In the genomic region with DNA sequence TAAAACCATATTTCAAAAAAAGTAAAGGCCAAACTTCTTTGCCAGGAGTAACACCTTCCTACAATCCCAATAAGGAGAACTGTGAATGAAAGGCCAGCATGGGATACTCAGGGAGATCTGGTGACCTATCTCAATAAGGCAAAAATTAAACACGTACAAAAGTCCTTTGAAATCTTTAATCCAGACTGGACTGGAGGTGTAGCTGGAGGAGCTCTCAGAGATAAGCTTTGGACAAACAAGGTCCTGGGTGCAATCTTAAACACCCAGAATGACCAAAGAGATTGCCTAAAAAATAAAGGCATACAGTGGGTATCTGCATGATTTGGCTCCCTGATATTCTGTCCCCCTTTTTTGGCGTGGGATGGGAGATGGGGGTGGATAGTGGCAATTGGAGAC, we compare ENCODE assay signal across 8 mouse cellular contexts. TPM values are rescaled to one million over a fixed set of nuclear protein-coding genes. Genes with fewer than 3 reads are reported as not detected.
A peak's percentile ranks its signal among the peaks of the same experiment; 100 is the strongest.
DNase-seq lines count a peak whose midpoint lies in the region; ATAC-seq and TF ChIP-seq lines count a peak whose summit lies in the region.

No protein-coding gene starts in this region.

- 0 out of 2 replicates have a peak, but pooled peaks cover 7% of the 10 kb centered on the region for H3K36me3 ChIP-seq in heart, embryonic 12.5 days
- peaks cover 20% of the 10 kb centered on the region for H3K36me3 ChIP-seq in G1E (replicated peaks)
- H3K36me3 ChIP-seq in forebrain, postnatal 0 days (ENCODE audit: insufficient read depth) = no peaks in the 10 kb centered on the region
- peaks cover 31% of the 10 kb centered on the region for H3K36me3 ChIP-seq in liver, postnatal 0 days (replicated peaks; ENCODE audit: insufficient read depth, low read length)

- intact Hi-C loops in heart, postnatal 25 days (cut with DNase I) = no loop called here

- peaks cover 54% of the 10 kb centered on the region for H3K4me1 ChIP-seq in heart, embryonic 12.5 days (replicated peaks)
- H3K4me1 ChIP-seq in G1E (ENCODE audit: insufficient read depth, low read depth, low read length) = peaks cover 16% of the 10 kb centered on the region
- peaks cover 11% of the 10 kb centered on the region; the same call in 1 of the 2 replicates for H3K4me1 ChIP-seq in forebrain, postnatal 0 days (ENCODE audit: insufficient read depth)
- H3K4me1 ChIP-seq in liver, postnatal 0 days (ENCODE audit: insufficient read depth) = peaks cover 39% of the 10 kb centered on the region

- TF ChIP-seq EP300 in liver, postnatal 0 days (IDR thresholded peaks at IDR 0.05; ENCODE audit: low read depth) = peak; percentile 40; the same call in 1 of the 2 replicates

- no peak for ATAC-seq in heart, embryonic 12.5 days (ENCODE audit: insufficient number of reproducible peaks, low FRiP score)
- no peak for ATAC-seq in G1E (ENCODE audit: extremely low read depth, insufficient number of reproducible peaks, low FRiP score, poor library complexity, severe bottlenecking)
- no peak for ATAC-seq in forebrain, postnatal 0 days
- no peak for ATAC-seq in liver, postnatal 0 days

- peak overlapping the region; percentile 97 for H3K4me3 ChIP-seq in heart, embryonic 12.5 days
- peak overlapping the region; percentile 76; the same call in 1 of the 2 replicates for H3K4me3 ChIP-seq in G1E (ENCODE audit: low read depth, low read length)
- peak overlapping the region; percentile 98 for H3K4me3 ChIP-seq in forebrain, postnatal 0 days (ENCODE audit: low read depth, low read length)
- peak overlapping the region; percentile 81 for H3K4me3 ChIP-seq in liver, postnatal 0 days (ENCODE audit: low read depth, low read length)

- H3K27ac ChIP-seq in heart, embryonic 12.5 days (ENCODE audit: poor library complexity, severe bottlenecking) = peak overlapping the region; percentile 100; the same call in 1 of the 2 replicates
- no peak overlapping the region for H3K27ac ChIP-seq in forebrain, postnatal 0 days (ENCODE audit: low read depth, low read length)
- peak overlapping the region; percentile 100 for H3K27ac ChIP-seq in liver, postnatal 0 days (ENCODE audit: low read depth)

- DNase-seq in heart, postnatal 25 days (ENCODE audit: low spot score) = no peak
- DNase-seq in G1E (ENCODE audit: low spot score) (no peak), MN1 (ENCODE audit: low spot score) (no peak)
- DNase-seq in forebrain, postnatal 0 days = no peak
- no peak for DNase-seq in liver, postnatal 0 days
- no peak for DNase-seq in left cerebral cortex, adult 8-10 months (ENCODE audit: low spot score in 2 of 2)
- no peak for DNase-seq in right cerebral cortex, postnatal 25 days

- no peaks in the 10 kb centered on the region for H3K9me3 ChIP-seq in heart, embryonic 12.5 days (replicated peaks)
- no peaks in the 10 kb centered on the region for H3K9me3 ChIP-seq in G1E (replicated peaks)
- no peaks in the 10 kb centered on the region for H3K9me3 ChIP-seq in forebrain, postnatal 0 days (ENCODE audit: low read length)
- no peaks in the 10 kb centered on the region for H3K9me3 ChIP-seq in liver, postnatal 0 days (ENCODE audit: low read length)

- 38% methylated on average over 2 of the region's 2 CpGs for WGBS in heart, embryonic 12.5 days
- WGBS in forebrain, postnatal 0 days = 74% methylated on average over 2 of the region's 2 CpGs
- WGBS in liver, postnatal 0 days (ENCODE audit: insufficient replicate concordance) = 16% methylated on average over 2 of the region's 2 CpGs

- no peaks in the 10 kb centered on the region for H3K27me3 ChIP-seq in heart, embryonic 12.5 days (replicated peaks)
- no peaks in the 10 kb centered on the region for H3K27me3 ChIP-seq in G1E (ENCODE audit: insufficient read depth, low read length)
- no peaks in the 10 kb centered on the region for H3K27me3 ChIP-seq in forebrain, postnatal 0 days (ENCODE audit: insufficient read depth, low read length)
- no peaks in the 10 kb centered on the region for H3K27me3 ChIP-seq in liver, postnatal 0 days (ENCODE audit: insufficient read depth, low read length)

- peak overlapping the region; percentile 73 for H3K4me2 ChIP-seq in heart, embryonic 12.5 days
- H3K4me2 ChIP-seq in forebrain, postnatal 0 days (ENCODE audit: low read depth) = peak overlapping the region; percentile 50
- peak overlapping the region; percentile 73 for H3K4me2 ChIP-seq in liver, postnatal 0 days (ENCODE audit: low read depth, low read length)

- H3K9ac ChIP-seq in heart, embryonic 12.5 days = peak overlapping the region; percentile 98
- H3K9ac ChIP-seq in forebrain, postnatal 0 days = peak overlapping the region; percentile 95
- H3K9ac ChIP-seq in liver, postnatal 0 days (replicated peaks) = peak overlapping the region; percentile 96

- no peak for TF ChIP-seq CTCF in G1E (IDR thresholded peaks at IDR 0.05; ENCODE audit: low read depth, low read length)
- TF ChIP-seq CTCF in forebrain, postnatal 0 days (IDR thresholded peaks at IDR 0.05; ENCODE audit: low read depth) = no peak
- no peak for TF ChIP-seq CTCF in liver, postnatal 0 days (IDR thresholded peaks at IDR 0.05; ENCODE audit: low read depth)

RNA-seq across cellular contexts. Expression of a gene that starts 1.4 kb away (rescaled TPM):
- 67.7 and 76.7 TPM in 2 replicates for polyA plus RNA-seq in heart, embryonic 12.5 days (2016; fragmentation: Nextera tagmentation; extraction: Ambion mirVana)
- total RNA-seq in heart, postnatal 25 days (2021) = 100 to 1,000 TPM; 291 to 357 TPM
- total RNA-seq in G1E (2014; fragmentation: Nextera tagmentation) (71.8 and 156 TPM in 2 replicates), G1E (2017) (51.6 and 55.0 TPM in 2 replicates)
- polyA plus RNA-seq in G1E (2012) = 5.8 and 7.2 TPM in 2 replicates
- total RNA-seq in forebrain, postnatal 0 days (2014; rRNA removed) = 81.9 and 98.2 TPM in 2 replicates
- polyA plus RNA-seq in forebrain, postnatal 0 days (2015; fragmentation: Nextera tagmentation; extraction: Ambion mirVana) = 26.4 and 31.7 TPM in 2 replicates
- polyA plus RNA-seq in liver, postnatal 0 days (2015; fragmentation: Nextera tagmentation; extraction: Ambion mirVana) = 79.9 and 92.7 TPM in 2 replicates
- total RNA-seq in left cerebral cortex, adult 8-10 months (2022) = 100 to 1,000 TPM; 225 to 241 (median 233) TPM

RNA-seq across cellular contexts. Expression of a gene that starts 14.6 kb away (rescaled TPM):
- polyA plus RNA-seq in heart, embryonic 12.5 days (2016; fragmentation: Nextera tagmentation; extraction: Ambion mirVana) = 233 and 241 TPM in 2 replicates
- total RNA-seq in heart, postnatal 25 days (2021) = 100 to 1,000 TPM; 211 to 235 TPM
- total RNA-seq in G1E (2014; fragmentation: Nextera tagmentation) (17.7 and 47.9 TPM in 2 replicates), G1E (2017) (28.1 and 28.8 TPM in 2 replicates)
- 166 and 211 TPM in 2 replicates for polyA plus RNA-seq in G1E (2012)
- total RNA-seq in forebrain, postnatal 0 days (2014; rRNA removed) = 114 and 138 TPM in 2 replicates
- 211 and 214 TPM in 2 replicates for polyA plus RNA-seq in forebrain, postnatal 0 days (2015; fragmentation: Nextera tagmentation; extraction: Ambion mirVana)
- polyA plus RNA-seq in liver, postnatal 0 days (2015; fragmentation: Nextera tagmentation; extraction: Ambion mirVana) = 84.9 and 85.0 TPM in 2 replicates
- total RNA-seq in left cerebral cortex, adult 8-10 months (2022) = 100 to 1,000 TPM; 112 to 128 (median 121) TPM

RNA-seq across cellular contexts. Expression of a gene that starts 41.5 kb away (rescaled TPM):
- polyA plus RNA-seq in heart, embryonic 12.5 days (2016; fragmentation: Nextera tagmentation; extraction: Ambion mirVana) = 26.9 and 27.8 TPM in 2 replicates
- 1 to 10 TPM; 7.9 to 9.7 TPM for total RNA-seq in heart, postnatal 25 days (2021)
- total RNA-seq in G1E (2014; fragmentation: Nextera tagmentation) (20.5 and 23.0 TPM in 2 replicates), G1E (2017) (18.4 and 22.3 TPM in 2 replicates)
- polyA plus RNA-seq in G1E (2012) = 13.8 and 18.2 TPM in 2 replicates
- 80.6 and 89.2 TPM in 2 replicates for total RNA-seq in forebrain, postnatal 0 days (2014; rRNA removed)
- polyA plus RNA-seq in forebrain, postnatal 0 days (2015; fragmentation: Nextera tagmentation; extraction: Ambion mirVana) = 23.5 and 32.1 TPM in 2 replicates
- polyA plus RNA-seq in liver, postnatal 0 days (2015; fragmentation: Nextera tagmentation; extraction: Ambion mirVana) = 6.7 and 9.5 TPM in 2 replicates
- total RNA-seq in left cerebral cortex, adult 8-10 months (2022) = 10 to 100 TPM; 53.4 to 61.2 (median 59.0) TPM
